Mouse (Mus musculus): ENCODE results near the gene Dcpp1.

The Dcpp1 gene

DNA sequence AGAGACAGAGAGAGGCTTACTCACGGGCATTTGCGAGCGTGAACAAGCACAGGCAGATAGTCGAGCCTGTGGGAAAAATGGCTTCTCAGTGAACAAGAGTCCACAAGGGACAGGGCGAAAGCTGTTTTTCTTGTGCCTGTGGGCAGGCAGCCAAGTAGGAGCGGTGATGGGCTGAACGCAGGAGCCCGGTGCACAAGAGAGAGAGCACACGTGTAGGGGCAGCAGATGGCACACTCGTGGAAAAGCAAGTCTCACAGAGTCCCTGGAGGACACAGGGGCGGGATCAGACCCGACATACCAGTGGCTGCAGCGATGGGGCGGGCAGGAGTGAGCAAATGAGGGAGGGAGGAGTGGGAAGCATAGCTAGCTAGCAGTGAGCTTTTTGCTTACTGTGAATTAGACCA is 44.4 kb downstream of the Dcpp1 start:
- DNase-seq (ENCODE audit: low read depth, low spot score) = peak; percentile 14

DNA sequence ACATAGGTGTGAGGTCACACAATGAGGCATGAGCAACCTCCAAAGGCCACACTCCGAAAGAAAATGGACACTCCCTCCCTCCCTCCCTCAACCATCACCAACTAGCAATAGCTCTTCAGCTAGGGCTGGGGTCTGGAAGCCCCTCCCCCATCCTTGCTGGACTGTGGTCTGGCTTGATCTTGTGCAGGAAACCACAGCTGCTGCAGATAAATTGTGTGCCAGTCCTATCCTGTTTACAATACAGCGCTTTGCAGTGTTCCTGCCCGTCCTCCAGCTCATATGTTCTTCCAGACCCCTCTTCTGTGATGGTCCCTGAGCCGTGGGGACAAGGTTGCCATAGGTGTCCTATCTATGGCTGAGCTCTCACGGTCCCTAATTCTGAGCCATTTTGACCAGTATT is 50.5 kb downstream of the Dcpp1 start:
- no peak for DNase-seq (ENCODE audit: low read depth, low spot score)
